Mouse (Mus musculus): ENCODE measurements around the gene Gse1.

DNA sequence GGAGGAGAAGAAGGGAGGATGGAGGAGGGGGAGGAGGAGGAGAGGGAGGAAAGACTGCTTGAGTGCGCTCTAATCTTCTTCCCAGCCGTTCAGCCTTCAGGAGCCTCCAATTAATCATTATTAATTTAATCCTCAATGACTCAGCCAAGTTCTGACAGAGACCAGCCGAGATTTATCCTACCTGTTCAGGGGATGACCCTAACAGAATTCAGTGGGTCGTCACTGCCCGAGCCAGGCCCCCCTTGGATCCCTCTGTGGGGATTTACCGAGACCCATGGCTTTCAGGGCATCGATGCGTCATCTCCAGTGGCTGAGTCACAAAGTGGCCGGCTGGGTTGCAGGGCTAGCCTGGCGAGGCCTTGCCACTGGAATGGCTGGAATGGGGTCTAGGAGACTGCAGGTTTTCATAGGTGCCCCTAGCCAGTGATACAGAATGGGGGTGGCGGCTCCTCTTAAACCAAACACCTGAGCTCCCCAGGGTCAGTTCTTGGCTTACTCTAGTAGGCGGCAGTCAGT lies 90.3 kb downstream of the Gse1 start:
- TF ChIP-seq EP300 (IDR thresholded peaks at IDR 0.05; ENCODE audit: insufficient read depth, low read depth, low read length) (no peak), CTCF (IDR thresholded peaks at IDR 0.05) (no peak), POLR2A (IDR thresholded peaks at IDR 0.05; ENCODE audit: insufficient read depth, low read depth, low read length) (no peak)

Measured in heart, adult 2 months (tissue).